Mouse (Mus musculus) NIH3T3 (cell line): ENCODE measurements around the gene Carhsp1.

Source experiments
- DNase-seq: peaks from one replicate; pipeline ENCODE4 v3.0.0-alpha.2; 2012; ENCODE audit warnings: low read depth

Gene Carhsp1

DNA sequence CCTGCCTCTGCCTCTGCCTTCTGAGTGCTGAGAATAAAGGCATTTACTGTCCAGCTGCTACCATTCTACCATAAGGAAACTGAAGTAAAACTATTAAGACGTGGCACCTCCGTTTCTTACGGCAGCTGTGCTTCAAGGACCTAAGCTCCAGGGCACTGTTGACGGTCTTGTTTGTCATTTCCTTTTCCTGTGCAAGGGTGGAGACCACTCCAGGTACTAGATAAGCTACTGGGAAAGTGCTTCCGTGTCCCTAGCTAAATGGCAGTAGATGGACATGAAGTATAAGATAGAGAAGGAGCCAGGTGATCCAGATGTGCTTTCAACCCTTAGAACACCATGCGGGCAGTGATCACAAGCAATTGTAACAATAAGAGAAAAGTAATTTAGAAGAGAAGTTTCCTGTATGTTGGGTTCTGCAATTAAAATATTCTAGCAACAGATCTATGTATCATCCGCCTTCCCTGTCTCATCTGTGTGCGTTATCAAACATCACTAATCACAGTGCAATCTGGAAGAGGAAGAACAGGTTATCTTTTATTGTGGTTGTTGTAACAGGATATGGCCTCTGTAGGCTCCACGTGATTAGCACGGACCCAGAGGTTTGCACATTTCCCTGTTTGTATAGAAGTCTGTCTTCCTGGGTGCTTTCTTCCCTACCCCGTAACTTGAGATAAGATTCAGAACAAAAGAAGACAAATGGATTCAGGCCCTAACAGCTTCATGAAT lies 32.3 kb downstream of the Carhsp1 start:
- no peak for DNase-seq

DNA sequence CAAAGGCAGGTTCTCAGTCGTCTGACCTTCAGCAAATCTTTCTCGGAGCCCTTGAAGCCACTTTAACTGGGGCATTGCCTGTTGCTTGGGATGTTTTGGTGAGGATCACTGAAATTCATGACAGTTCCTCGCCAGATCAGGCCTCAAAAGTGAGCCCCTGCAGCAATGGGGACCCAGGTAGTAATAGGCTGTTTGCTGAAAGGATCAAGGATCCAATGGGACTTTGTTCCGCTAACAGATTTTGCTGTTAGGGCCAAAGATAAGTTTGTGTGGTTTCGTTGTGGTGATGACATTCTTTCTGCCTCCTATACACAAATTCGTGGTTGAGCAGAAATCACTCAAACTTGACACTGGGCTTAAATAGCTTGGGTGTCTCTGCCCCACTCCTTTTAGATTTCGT lies 33.8 kb downstream of the Carhsp1 start:
- no peak for DNase-seq

GRCm38 (mm10) chr16:8637217-8638051 lies 34.5 kb downstream of the Carhsp1 start, which contains the start of the genes Pmm2 and Tmem186:
Gene Pmm2 (plus strand): TSS chr16:8637674.
Gene Tmem186 (minus strand): TSS chr16:8637712.
- DNase-seq = peak; percentile 96

DNA sequence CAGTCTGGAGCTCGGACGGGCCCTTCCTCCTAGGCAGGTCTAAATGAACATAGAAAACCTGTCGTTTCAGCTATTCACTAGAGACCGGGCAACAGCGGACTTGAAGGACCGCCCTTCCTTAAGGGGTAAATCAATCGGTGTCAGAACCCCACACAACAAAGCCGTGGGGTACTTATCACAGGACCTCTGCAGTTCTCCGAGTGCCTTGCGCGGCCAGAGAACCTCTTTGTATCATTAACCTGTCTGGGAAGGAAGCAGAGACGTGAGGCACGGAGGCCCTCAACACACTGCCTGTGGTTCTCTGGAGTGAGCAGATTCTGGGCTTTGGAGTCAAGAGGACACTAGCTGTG lies 35.1 kb downstream of the Carhsp1 start:
- no peak for DNase-seq

DNA sequence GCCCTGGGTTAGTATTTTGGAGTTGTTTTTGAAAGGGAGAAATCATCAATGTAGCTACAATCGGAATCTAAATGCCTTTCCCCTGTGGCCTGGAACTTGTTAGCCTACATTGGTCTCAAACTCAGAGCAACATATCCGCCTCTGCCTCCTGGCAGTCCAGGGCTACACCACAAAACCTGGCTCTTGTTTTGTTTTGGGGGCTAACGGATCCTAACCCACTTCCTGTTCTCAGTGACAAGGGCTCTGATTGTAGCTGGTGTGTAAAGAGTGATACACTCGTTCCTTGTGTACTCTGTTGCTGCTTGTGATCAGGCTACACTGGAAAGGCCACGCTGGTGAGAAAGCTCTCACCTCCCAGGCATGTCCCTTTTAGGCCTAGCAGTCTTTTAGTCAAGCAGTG lies 40.5 kb downstream of the Carhsp1 start:
- DNase-seq = no peak

- no peak for DNase-seq
Measured at GRCm38 (mm10) chr16:8630419-8630818, 41.5 kb downstream of the Carhsp1 start.

GRCm38 (mm10) chr16:8620315-8621115 lies 51.4 kb downstream of the Carhsp1 start:
- DNase-seq = no peak

DNA sequence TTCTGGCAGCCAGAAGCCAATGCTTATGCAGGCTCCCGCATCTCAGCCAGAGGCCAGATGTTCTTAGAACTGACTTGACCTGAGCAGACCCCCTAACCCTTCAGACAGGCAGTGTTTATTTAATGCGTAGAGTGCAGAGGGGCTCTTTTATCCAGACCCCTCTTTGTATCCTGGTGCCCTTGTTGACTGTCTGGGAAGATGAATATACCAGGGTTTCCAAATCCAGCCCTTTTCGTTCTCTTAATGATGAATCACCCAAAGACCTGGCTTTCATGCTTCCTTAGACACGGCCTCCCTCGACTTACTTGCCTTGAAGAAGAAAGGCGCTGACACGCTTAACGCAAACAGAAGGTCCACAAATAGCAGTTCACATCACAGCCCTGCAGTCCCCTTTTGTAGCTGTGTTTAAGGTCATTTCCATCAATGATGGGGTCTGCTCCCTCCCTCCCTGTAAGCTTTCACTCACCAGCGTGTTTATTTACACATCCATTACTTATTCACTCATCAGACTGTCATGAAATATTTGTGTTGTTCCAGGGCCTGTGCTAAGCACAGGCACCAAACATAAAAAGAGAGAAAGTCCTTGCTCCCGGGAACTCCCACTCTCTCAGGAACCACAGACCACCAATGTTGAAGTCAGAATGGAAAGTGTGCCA lies 52.2 kb downstream of the Carhsp1 start:
- peak; percentile 5 for DNase-seq

DNA sequence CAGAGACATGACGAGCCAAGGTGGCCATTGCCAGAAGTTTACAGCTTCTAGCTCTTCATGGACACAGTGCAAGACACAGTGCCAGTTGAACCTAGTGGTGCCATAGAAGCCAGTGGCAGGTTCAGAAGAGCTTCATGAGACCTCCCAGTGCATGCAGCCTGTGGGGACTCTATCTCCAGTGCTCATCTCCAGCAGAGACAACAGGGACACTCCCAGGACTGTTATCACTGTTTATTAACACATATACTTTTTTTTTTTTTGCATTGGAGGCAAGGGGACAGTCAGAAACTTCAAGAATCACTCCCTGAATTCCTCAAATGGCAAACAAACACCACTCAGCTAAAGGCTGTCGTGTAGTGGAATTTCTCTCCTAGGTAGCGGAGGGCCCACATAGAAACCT lies 58.5 kb downstream of the Carhsp1 start:
- DNase-seq = no peak

GRCm38 (mm10) chr16:8613039-8613438 lies 58.9 kb downstream of the Carhsp1 start:
- no peak for DNase-seq

GRCm38 (mm10) chr16:8612214-8613005 lies 59.5 kb downstream of the Carhsp1 start:
- no peak for DNase-seq

GRCm38 (mm10) chr16:8610397-8610796 lies 61.6 kb downstream of the Carhsp1 start:
- no peak for DNase-seq
